8 mouse cellular contexts compared by ENCODE assay signal in genomic region chr12:100925644-100926619, GRCm38 (mm10). TPM values are rescaled to one million over a fixed set of nuclear protein-coding genes. Genes with fewer than 3 reads are reported as not detected.
DNase-seq lines count a peak whose midpoint lies in the region; ATAC-seq and TF ChIP-seq lines count a peak whose summit lies in the region.

No protein-coding gene starts in this region.

- H3K4me3 ChIP-seq in liver, embryonic 11.5 days (ENCODE audit: low read depth, low read length) = no peak overlapping the region
- H3K4me3 ChIP-seq in midbrain, postnatal 0 days (ENCODE audit: low read depth, low read length) = no peak overlapping the region

- intact Hi-C loops in left cerebral cortex, postnatal 4 days (cut with DNase I) = loop anchor here (2.0 to 10.0 kb wide), 2 partner anchors 77 to 761 kb away; no protein-coding TSS in a partner anchor

- H3K27me3 ChIP-seq in liver, embryonic 11.5 days (replicated peaks; ENCODE audit: control insufficient read depth, insufficient read depth, low read length) = no peaks in the 10 kb centered on the region
- H3K27me3 ChIP-seq in midbrain, postnatal 0 days (ENCODE audit: insufficient read depth, low read length) = no peaks in the 10 kb centered on the region

- TF ChIP-seq CTCF in midbrain, postnatal 0 days (IDR thresholded peaks at IDR 0.05) = peak; percentile 90

- H3K9ac ChIP-seq in liver, embryonic 11.5 days (ENCODE audit: low read depth, low read length) = no peak overlapping the region
- H3K9ac ChIP-seq in midbrain, postnatal 0 days (replicated peaks; ENCODE audit: low read length, poor library complexity, severe bottlenecking) = no peak overlapping the region

- ATAC-seq in liver, embryonic 11.5 days (replicated peaks; ENCODE audit: low FRiP score) = peak; percentile 37; the same call in 1 of the 2 replicates
- ATAC-seq in midbrain, postnatal 0 days (ENCODE audit: low FRiP score) = peak; percentile 67

- peaks cover 12% of the 10 kb centered on the region; the same call in 1 of the 2 replicates for H3K36me3 ChIP-seq in liver, embryonic 11.5 days (ENCODE audit: control insufficient read depth, insufficient read depth, low read length)
- H3K36me3 ChIP-seq in midbrain, postnatal 0 days (ENCODE audit: insufficient read depth, low read length) = peaks cover 48% of the 10 kb centered on the region

- 75% methylated on average over 14 of the region's 14 CpGs for WGBS in liver, embryonic 11.5 days
- 61% methylated on average over 14 of the region's 14 CpGs for WGBS in midbrain, postnatal 0 days

- H3K27ac ChIP-seq in liver, embryonic 11.5 days (ENCODE audit: low read depth, low read length) = no peak overlapping the region
- no peak overlapping the region; the same call in 1 of the 2 replicates for H3K27ac ChIP-seq in midbrain, postnatal 0 days (ENCODE audit: low read depth, low read length)

- no peaks in the 10 kb centered on the region for H3K9me3 ChIP-seq in liver, embryonic 11.5 days (ENCODE audit: control insufficient read depth, low read length)
- H3K9me3 ChIP-seq in midbrain, postnatal 0 days (ENCODE audit: low read length) = no peaks in the 10 kb centered on the region

- H3K4me1 ChIP-seq in liver, embryonic 11.5 days (replicated peaks; ENCODE audit: control insufficient read depth, insufficient read depth, low read length) = no peaks in the 10 kb centered on the region
- no peaks in the 10 kb centered on the region for H3K4me1 ChIP-seq in midbrain, postnatal 0 days (ENCODE audit: insufficient read depth, low read length)

- no peak for DNase-seq in liver, embryonic 11.5 days (ENCODE audit: low spot score)
- DNase-seq in liver (no peak), WW6 (ENCODE audit: low read depth, low spot score) (peak; percentile 45)
- peak; percentile 73 for DNase-seq in embryo, embryonic 9.5 days (ENCODE audit: extremely low spot score)
- DNase-seq in hindlimb bud, embryonic 11.5 days (ENCODE audit: extremely low spot score, low read depth, low spot score) = peak; percentile 90
- peak; percentile 52 for DNase-seq in left cerebral cortex, postnatal 4 days
- peak; percentile 91 for DNase-seq in midbrain, postnatal 0 days (ENCODE audit: low spot score)
- peak; percentile 46 for DNase-seq in thymus, postnatal 25 days

- H3K4me2 ChIP-seq in liver, embryonic 11.5 days = no peak overlapping the region
- H3K4me2 ChIP-seq in midbrain, postnatal 0 days (ENCODE audit: low read depth, low read length, poor library complexity, severe bottlenecking) = no peak overlapping the region

RNA-seq across cellular contexts. Expression of gene Gpr68, which starts 17.9 kb away (rescaled TPM):
- polyA plus RNA-seq in liver, embryonic 11.5 days (2014; fragmentation: Nextera tagmentation; extraction: Ambion mirVana) = 0.10 and 0.17 TPM in 2 replicates
- total RNA-seq in left cerebral cortex, postnatal 4 days (2021) = 1 to 10 TPM; 5.3 to 6.7 TPM
- total RNA-seq in midbrain, postnatal 0 days (2014; rRNA removed) = 22.3 and 28.4 TPM in 2 replicates
- polyA plus RNA-seq in midbrain, postnatal 0 days (2015; fragmentation: Nextera tagmentation; extraction: Ambion mirVana) = 6.2 and 8.7 TPM in 2 replicates

Comparison
In these comparisons a context has a peak if more than half of its experiments do, and no peak if none do; other contexts are left out.
1. DNase-seq: peak in WW6 (single experiment), embryo, embryonic 9.5 days (single experiment), hindlimb bud, embryonic 11.5 days (single experiment), left cerebral cortex, postnatal 4 days (single experiment), midbrain, postnatal 0 days (single experiment) and thymus, postnatal 25 days (single experiment); none in liver, embryonic 11.5 days (single experiment) and liver (single experiment).